Mouse (Mus musculus) heart, adult 2 months (tissue): ENCODE results near the gene Pde8b.

ENCODE experiments used
- CTCF ChIP-seq: fragments of 200-600 bp; IDR thresholded peaks from 2 replicates; pipeline ENCODE4 v1.8.1; 2022; ENCODE audit warnings: antibody characterized with exemption, mild to moderate bottlenecking, moderate library complexity
- EP300 ChIP-seq: fragments of 200-500 bp; IDR thresholded peaks from 2 replicates; pipeline ENCODE4 v1.6.1; 2011; ENCODE audit warnings: low read depth, low read length, control low read depth; ENCODE audit not compliant: insufficient read depth
- POLR2A ChIP-seq: fragments of 200-500 bp; IDR thresholded peaks from 2 replicates; pipeline ENCODE4 v1.6.1; 2011; ENCODE audit warnings: mild to moderate bottlenecking, low read depth, low read length, control low read depth; ENCODE audit not compliant: insufficient read depth

- TF ChIP-seq EP300 = no peak
- TF ChIP-seq CTCF = no peak
- no peak for TF ChIP-seq POLR2A
Measured at GRCm38 (mm10) chr13:95011546-95012257, 238.4 kb downstream of the Pde8b start.
